Mouse (Mus musculus) kidney, adult 2 months (tissue): ENCODE data around the gene Ctnnb1.

Experiments used
- CTCF ChIP-seq: fragments of 200-500 bp; conservative IDR thresholded peaks from 2 replicates; pipeline ENCODE4 v1.5.1; 2011; ENCODE audit warnings: low read depth, mild to moderate bottlenecking, control low read depth, low read length, moderate library complexity, mixed read lengths; ENCODE audit not compliant: insufficient read depth, insufficient read length
- POLR2A ChIP-seq: fragments of 200-500 bp; IDR thresholded peaks from one replicate; pipeline ENCODE4 v1.6.1; 2011; ENCODE audit warnings: low read depth, low read length, control low read depth

DNA sequence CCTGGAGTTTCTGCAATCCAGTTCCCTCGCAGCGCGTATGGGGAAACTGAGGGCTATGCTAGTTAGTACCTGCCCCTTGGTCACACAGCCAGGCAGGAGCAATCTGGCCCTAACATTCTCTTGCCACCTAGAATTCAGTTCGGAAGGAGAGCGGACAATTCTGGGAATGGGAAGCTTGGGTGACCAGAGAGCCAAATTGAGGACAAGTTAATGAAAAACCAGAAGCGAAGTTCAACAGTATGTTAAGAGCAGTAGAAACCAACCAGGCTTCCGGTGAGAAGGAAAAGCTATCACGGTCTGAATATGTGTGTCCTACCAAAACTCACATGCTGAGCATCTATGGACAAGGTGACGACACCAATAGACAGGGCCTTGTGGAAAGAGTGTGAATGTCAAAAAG is 34.6 kb upstream of the Ctnnb1 start:
- no peak for TF ChIP-seq POLR2A
- TF ChIP-seq CTCF = no peak
